Mouse (Mus musculus) heart, postnatal 36 days (tissue): ENCODE measurements at regions not wholly inside any gene's neighbourhood (a gene's known extent, or its start where the extent isn't known, plus 50 kb on each side); places are given as distances from the start of the nearest gene placed in this dataset.

ENCODE experiments used
- DNase-seq, 2 experiments: peaks; one replicate each; pipeline ENCODE4 v3.0.0; 2021 to 2022
- intact Hi-C: fragments of 180-260 bp; cut with DNase I; formaldehyde crosslinking; loops from one replicate; pipeline ENCODE4 v1.15.1; 2025

DNA sequence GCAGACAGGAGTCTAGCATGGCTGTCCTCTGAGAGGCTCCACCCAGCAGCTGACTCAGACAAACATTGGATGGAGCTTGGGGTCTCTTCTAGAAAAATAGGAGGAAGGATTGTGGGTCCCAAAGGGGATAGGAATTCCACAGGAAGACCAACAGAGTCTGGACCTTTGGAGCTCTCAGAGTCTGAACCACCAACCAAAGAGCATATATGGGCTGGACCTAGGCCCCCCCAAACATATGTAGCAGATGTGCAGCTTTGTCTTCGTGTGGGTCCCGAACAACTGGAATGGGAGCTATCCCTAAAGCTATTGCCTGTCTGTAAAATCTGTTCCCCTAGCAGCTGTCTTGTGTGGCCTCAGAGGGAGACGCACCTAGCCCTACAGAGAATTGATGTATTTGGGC, 50.1 kb upstream of the Cpm start:
- DNase-seq = no peak
- intact Hi-C loops = no loop called here

DNA sequence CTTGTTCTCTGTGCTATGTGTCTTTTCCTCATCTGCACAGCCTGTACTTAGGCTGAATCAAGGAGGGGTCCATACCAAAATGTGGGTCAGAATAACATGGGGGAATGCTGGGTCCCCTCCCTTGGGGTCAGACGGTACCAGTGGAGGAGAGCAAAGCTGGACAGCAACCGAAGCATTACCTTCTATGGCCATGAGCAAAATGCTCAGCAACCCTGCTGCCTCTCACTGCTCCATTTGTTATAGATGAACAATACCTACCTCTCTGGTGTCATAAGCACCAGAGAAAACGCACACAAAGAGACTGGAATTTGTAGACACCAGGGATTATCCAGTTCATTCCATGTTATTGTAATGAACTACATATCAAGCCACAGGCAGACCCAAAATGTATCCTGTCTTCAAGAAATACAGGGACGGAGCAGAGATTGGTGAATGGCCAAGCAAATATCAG, 50.6 kb upstream of the Cpm start:
- intact Hi-C loops = no loop called here

DNA sequence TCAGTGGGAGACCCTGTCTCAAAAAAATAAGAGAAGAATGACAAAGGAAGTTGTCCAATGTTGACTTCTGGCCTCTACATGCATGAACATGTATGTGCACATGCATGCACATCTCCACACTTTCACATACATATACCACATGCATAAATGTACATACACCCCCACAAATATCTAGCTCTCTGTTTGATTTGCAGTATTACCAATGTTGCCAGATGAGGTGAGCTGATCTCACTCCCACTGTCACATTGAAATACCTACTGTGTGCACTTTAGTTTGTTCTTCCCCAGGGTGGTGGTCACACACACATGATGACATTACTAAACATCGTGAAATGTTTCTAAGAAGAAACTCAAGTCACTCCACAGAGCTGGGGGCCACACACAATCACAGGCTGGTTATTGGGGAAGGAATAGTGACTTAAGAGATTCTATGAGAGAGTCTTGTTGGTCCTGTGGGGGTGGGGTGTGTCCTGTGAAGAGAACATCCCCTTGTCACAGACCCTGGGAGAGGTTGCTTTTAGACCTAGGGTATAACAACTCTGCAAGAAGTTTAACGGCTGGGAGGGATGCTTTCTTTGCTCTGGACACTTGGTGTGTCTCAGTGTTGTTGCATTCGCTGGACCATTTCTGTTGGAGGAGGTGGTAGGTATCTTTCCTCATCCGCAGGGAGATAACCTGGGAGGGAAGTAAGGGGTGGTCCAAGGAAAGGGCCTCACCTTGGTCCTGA, 51.2 kb upstream of the Cpm start:
- intact Hi-C loops = no loop called here
- DNase-seq = no peak

More for the DNA sequence above, 50.6 kb upstream of the Cpm start:
- no peak for DNase-seq

DNA sequence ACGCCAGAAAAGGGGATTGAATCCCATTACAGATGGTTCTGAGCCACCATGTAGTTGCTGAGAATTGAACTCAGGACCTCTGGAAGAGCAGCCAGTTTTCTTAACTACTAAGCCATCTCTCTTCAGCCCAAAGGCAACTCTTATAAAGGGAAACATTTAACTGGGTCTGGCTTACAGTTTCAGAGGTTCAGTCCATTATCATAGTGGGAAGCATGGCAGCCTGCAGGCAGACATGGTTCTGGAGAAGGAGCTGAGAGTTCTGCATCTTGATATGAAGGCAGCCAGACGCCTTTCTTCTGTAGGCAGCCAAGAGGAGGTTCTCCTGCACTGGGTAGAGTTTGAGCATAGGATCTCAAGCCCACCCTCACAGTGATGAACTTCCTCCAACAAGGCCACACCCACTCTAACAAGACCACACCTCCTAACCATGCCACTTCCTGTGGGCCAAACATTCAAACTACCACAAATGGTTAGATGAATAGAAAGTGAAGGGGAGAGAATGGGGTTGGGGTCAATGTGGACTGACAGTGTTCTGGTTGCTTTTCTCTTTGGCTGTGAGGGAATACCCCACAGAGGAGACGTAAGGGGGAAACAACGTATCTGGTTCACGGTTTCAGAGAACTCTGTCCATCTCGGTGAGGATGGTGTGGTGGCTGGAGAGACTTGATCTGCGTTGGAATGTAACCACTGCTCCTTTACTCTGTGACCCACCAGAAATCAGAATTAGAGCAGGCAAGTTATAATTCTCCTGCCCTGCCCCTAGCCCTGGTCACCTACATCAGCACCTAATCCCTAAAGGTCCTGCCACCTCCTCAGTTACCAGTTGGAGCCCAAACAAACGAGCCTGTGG, 52.2 kb upstream of the Cpm start:
- DNase-seq = no peak
- intact Hi-C loops = no loop called here

DNA sequence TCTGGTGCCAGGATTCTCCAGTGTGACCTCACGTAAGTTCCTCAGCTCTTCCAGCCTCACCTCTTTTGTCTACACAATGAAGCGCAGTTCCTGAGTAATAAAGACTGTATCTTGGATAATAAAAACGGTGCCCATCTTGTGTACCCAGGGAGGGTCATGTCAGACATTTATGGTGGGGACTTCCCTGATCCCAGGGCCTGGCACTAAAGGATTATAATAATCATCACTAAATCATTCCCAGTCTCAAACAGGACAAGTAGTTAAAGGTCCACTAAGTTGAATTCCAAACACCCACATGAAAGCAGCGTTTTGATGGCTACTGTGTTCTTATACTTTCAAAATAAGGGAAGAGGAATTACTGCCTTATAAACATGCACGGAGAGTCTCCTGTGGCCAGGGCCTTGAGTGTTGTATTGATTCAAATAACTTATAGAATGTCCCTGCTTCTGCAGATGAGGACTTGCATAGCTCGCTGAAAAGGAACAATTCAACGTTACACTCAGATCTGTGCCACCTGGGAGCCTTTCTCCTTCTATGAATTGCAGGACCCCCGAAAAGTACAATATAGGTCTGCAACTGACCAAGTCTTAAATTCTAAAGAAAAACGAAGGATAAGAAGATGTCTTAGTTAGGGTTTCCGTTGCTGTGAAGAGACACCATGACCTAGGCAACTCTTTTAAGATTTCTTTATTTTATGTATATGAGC, 53.0 kb upstream of the Cpm start:
- DNase-seq = no peak
- intact Hi-C loops = no loop called here

DNA sequence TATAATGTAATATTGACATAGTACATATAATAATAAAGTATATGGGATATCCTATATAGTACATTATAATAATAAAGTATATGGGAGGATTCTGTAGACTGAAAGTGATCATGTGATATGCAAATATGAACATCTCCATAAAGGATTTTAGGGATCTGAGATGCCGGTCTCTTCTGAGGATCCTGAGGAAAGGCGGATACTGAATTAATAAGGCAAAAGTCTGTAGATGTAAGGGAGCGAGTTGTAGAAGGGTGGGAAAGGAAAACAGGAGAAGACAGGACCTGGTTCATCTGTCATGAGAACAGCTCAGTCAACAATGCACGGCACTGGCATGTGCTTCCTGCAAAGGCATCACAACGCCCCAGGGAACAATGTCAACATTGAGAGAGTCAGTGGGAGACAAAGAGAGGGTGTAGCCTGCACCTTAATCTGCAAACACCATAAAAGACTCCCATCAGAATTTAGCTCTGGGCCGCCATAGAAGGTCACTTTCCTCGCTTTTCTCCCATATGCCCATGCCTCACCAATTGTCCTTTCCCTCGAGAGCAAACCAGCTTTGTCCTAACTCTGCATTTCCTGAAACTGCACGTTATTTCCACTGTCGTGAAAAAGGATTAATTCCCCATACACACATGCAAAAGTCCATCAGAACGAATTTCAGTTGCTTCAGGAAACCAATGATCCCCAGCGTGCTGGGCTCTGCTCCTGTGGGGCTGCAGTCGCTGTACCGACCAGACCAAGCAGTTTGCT, 53.7 kb upstream of the Cpm start:
- intact Hi-C loops = no loop called here
- no peak for DNase-seq

DNA sequence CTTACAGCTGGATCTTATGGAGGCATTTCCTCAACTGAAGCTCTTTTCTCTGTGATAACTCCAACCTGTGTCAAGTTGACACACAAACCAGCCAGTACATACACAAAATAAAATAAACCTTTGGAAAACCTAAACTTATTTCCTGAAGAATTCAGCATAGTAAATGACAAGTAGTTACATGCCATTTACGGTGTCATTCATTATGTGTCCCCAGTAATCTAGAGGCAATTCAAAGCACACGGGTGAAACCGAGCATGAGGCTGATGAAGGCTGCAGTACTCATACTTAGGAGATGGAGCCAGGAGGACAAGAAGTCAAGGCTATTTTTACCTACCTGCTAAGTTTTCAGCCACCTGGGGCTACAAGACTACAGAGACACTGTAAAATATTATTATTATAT, 54.4 kb upstream of the Cpm start:
- intact Hi-C loops = no loop called here
- no peak for DNase-seq

DNA sequence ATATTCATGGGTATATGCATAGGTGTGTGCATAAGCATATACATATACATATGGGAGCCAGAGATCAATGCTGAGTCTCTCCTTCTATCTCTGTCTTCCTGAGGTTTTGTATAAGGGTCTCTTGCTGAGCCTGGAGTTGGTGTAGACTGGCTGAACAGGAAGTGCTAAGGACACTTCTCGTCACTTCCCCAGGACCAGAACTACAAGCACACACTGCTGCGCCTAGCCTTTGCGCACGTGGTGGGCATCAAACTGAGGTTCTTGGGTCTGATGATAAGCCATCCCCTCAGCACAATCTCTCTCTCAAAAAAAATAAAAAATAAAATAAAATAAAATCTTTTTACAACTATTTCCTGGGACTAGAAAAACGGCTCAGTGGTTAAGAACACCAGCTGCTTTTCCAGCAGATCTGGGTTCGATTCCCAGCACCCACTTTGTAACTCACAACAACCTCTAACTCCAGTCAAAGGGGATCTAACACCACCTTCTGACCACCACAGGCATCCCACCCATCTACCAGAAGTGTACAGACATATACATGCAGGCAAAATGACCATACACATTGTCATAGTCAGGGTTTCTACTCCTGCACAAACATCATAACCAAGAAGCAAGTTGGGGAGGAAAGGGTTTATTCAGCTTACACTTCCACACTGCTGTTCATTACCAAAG, 55.1 kb upstream of the Cpm start:
- intact Hi-C loops = no loop called here

DNA sequence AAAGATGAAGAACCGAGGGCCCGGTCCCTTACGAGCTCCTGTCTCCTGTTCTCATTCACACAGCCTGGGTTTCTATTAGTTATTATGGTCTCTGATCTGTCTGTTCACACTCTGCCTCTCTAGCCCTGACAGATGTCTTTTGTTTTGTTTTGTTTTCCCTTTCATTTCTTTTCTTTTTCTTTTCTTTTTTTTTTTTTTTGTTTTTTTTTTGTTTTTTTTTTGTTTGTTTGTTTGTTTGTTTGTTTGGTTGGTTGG, 55.8 kb upstream of the Cpm start:
- no peak for DNase-seq
- intact Hi-C loops = no loop called here

More for the DNA sequence above, 55.1 kb upstream of the Cpm start:
- DNase-seq = no peak

DNA sequence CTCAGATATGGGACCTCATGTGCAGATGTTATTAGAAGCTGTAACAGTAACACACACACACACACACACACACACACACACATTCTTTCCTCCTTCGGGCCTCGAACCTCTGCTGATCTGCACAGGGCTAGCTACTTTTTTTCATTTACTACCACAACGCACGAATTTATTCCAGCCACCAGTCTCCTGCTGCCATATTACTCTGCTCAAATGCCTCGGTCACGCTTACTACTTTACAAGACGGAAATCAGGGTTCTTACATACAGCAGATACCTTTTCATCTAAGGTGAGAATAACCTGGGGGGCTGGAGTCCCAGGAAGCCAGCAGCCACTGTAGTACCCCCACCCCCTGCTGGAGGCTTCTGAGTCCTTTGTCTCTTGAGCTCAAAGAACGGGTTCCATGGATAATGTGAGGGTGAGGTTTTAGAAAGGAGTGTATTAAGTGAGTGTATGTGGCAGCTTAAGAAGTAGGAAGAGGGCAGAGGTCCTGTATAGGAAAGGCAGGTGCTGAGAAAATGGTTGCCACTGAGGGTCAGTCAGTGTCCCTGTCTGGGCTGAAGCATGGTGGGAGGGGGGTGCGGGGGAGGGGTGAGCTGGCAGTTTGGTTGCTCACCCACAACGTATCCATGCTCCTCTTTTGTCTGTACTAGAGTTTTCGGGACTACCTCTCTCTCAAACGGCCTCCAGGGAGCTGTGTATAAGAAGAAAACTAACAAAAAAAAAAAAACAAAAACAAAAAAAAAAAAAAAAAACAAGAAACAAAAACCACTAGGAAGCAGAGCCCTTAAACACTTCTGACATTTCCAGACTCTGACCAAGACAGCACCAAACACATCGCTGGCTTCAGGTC, 56.3 kb upstream of the Cpm start:
- intact Hi-C loops = no loop called here
- no peak for DNase-seq

DNA sequence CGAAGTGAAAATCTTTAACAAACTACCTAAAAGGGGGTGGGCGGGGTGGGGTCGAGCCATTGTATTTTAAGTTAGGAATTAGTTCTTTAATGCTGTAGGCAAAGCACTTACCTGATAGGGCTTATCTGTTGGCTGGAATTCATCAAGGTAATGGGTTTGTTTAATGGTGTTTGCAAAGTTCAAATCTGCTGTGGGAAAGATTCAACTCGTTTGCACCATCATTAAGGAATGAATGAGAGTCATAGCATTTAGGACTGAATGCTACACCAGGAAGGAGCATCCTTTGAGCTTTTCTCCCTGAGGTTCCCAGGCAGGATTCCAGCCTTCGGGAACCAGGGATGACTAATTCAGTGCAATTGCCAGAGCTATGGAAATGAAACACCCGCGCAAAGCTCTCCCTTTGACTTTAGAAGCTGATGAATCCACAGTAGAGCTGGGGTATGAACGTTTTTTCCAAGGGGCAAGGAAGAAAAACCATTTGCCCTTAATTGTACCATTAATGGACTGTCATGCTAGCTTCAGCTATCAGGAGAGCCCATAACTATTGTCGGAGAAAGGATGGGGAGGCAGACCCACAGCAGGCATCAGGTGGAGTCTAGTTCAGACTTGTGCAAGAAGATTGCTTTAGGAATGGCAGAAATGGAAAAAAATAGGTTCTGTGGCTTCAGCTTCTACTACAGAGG, 57.3 kb upstream of the Cpm start:
- intact Hi-C loops = no loop called here
- DNase-seq = peak in 1 of 2 experiments; percentile 10

DNA sequence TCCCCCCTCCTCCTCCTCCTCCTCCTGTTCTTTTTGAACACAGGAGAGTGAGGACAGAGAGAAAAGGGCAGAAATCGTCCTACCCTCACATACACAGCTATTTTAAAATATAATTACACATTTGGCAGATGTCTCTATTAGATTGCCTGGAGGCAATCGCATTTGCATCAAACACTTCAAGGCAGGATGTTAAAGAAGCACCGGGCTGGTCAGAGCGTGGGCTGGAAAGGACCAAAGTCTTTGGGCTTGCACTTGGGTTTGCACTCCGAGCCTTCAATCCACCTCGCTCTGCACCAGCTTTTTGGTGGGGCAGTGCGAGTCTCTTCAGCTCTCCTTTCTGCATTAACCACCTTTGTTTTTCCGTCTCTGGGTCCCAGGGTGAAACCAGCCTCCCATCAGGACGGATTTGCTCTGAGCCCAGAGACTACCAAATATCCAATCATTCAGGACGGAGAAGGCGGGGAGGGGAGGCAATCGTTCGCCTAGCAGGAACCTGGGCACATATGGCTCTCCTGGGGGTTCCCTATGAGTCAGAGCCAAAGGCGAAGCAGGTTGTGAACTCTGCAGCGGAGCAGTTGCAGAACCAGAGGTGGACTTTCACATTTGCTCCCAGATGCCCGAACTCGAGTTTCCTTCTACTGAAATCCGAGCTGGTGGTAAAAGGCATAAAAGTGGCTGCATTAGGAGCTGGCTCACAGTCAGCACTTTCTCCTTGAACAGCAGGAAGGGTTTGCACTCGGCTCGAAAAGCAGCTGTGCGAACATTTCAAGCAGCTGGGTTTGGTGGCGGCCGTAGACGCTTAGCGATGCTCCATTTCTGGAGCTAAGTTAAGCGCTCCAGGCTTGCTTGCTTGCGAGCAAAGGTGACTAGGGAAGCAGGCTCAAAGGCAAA, 58.1 kb upstream of the Cpm start:
- peak; percentile 11 to 20 for DNase-seq

DNA sequence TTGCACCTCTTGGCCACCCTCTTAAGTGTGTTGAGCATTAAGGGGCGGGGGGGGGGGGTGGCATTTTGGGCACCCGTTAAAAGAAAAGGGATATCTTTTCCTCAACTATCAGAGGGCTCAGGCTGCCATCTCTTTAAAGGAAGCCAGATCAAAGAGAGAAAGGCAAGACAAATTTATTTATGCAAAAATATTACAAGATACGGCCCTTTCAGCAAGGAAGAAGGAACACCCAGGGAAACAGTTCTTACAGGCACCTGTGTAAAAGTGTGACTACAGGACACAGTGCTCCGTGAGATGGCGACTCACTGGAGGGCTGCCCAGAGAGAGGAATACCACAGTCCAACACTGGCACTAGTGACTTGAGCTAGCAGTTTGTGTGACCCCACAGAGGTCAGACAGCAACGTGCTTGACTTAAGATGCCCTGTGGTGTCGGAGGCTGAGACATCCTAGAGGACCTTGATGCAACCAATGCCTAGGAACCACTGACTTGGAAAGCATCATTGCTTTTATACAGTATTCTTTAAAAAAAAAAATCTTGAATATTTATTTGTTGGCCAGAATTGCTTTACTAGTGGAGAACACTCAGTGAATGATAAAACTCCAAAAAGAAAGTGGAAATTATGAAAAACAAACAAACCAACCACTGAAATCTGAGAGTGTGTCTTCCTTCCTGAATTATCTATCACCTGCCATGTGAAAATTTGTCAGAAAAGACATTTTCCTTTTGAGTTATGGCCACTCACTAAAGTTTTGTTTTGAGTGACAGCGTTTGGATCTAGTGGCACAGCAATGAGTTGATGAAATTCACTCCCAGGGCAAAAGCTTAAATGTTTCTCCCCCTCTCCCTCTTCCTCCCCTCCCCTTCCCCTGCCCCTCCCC, 59.0 kb upstream of the Cpm start:
- intact Hi-C loops = no loop called here
- no peak for DNase-seq

More for the DNA sequence above, 58.1 kb upstream of the Cpm start:
- intact Hi-C loops = no loop called here

DNA sequence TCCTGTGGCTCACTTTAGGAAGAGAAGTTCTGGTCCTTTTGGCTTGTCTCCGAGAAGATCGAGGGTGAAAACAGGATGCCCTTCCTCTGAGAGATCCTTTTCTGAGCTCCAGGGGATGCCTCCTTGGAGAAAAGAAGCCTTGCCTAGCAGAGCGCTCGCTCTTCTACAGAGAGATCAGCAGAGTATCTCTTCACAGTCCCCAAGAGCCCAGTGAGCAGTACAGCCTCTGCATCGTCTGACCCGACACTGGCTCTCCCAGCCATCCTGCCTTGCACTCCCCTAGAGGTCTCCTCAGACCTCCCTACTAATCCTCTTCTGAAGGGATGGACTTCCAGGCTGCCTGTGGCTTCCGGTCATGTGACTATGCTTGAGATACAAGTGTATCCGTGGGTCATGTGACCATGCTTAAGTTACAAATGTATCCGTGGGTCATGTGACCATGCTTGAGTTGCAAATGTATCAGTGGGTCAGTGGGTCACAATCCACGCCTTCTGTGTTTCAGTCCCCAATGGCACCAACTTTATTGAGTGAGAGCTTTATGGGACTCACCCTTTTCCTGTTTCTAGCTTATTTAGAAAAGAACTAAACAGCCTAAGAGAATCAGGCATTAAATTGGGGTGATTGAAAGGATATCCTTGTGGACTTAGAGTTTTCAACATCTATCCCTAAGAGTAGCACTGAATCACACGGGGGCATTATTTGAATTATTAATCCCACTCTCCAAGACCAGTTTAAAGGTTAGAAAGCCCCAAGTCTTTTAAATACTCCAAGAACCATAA, 59.8 kb upstream of the Cpm start:
- intact Hi-C loops = no loop called here
- DNase-seq = no peak

DNA sequence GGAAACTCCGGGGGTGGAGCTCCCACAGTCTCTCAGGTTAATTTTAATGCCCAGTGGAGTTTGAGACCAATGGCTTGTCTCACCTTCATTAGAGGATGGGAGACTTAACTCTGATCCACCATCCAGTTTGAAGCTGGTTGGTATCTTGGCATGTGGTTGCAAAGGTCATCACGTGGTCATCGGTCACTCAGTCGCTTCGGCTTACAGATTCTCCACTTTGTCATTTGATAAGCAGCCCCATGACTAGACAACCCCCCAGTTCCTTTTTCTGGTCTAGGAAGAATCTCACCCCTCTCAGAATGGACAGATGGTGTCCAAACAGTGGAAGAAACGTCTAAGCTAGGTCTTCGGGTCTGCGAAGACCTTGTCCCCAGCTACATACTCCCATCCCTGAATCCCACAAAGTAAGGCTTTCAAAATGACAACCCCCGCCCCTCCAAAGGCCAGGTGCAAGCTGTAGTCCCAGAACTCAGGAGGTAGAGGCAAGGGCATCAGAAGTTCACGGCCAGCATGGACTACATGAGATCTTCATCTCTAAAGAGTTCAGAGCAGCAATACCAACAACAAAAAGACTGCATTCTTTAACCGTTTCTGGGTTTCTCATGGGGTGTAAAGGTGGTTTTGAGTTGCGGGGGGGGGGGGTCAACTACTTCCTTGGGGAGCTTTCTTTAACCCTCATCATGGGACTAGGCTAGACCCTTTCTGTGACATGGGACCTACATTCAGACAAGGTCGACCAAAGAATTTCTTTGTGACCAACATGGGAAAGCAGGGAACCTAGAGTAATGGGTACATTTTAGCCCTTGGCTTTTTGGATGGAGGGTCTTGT, 60.6 kb upstream of the Cpm start:
- no peak for DNase-seq
- intact Hi-C loops = no loop called here

DNA sequence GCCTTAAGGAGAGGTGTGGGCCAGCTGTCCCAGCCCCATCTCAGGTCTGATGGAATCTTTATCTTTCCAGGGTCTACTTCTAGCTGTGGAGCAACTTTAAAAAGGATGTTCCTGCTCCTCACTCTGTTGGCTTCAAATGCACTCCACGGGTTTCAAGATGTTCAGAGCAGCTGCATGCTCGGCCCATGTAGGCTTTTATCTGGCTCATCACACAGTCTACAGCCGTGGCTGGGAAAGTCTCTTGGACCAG, 61.2 kb upstream of the Cpm start:
- intact Hi-C loops = no loop called here
- DNase-seq = no peak
